Comparison of ENCODE assay signal across 9 mouse cellular contexts in genomic region chr6:97463898-97464524, GRCm38 (mm10).
DNase-seq lines count a peak whose midpoint lies in the region; ATAC-seq and TF ChIP-seq lines count a peak whose summit lies in the region.
"Had no signal": no experiment of that assay in that cellular context is flagged by ENCODE, and none has a peak within 500 bp of the region (broad histone marks: within the 10 kb centered on the region; RNA-seq: fewer than 3 reads in every experiment).

No protein-coding gene starts in this region.

- H3K27me3 ChIP-seq in embryonic facial prominence, embryonic 10.5 days (replicated peaks; ENCODE audit: low read depth, poor library complexity, severe bottlenecking) = no peaks in the 10 kb centered on the region
- no peaks in the 10 kb centered on the region for H3K27me3 ChIP-seq in limb, embryonic 14.5 days (ENCODE audit: control insufficient read depth, insufficient read depth, low read length)
- H3K27me3 ChIP-seq in splenic B cell, adult 2 months (ENCODE audit: control insufficient read depth, insufficient read depth, low read length, poor library complexity, severe bottlenecking) = no peaks in the 10 kb centered on the region

- ATAC-seq in limb, embryonic 14.5 days (ENCODE audit: low FRiP score, low read depth) = no peak

- DNase-seq in embryo, embryonic 10 days (ENCODE audit: low spot score) = peak; percentile 22
- DNase-seq in embryo, embryonic 9.5 days (ENCODE audit: extremely low spot score) = no peak
- peak; percentile 45 for DNase-seq in embryonic facial prominence, embryonic 10.5 days (ENCODE audit: low spot score)
- peak; percentile 72 for DNase-seq in heart, postnatal 25 days (ENCODE audit: low spot score)
- no peak for DNase-seq in limb, embryonic 14.5 days (ENCODE audit: low spot score)
- DNase-seq in splenic B cell, adult 2 months (ENCODE audit: low read depth, low spot score) = peak; percentile 51
- DNase-seq in layer of hippocampus, adult 8-10 months (ENCODE audit: low spot score in 2 of 2) = no peak
- no peak for DNase-seq in adrenal gland, postnatal 25 days

- H3K9me3 ChIP-seq in embryonic facial prominence, embryonic 10.5 days = no peaks in the 10 kb centered on the region
- no peaks in the 10 kb centered on the region for H3K9me3 ChIP-seq in limb, embryonic 14.5 days (ENCODE audit: control insufficient read depth, low read length)

- intact Hi-C loops in heart, postnatal 25 days (cut with DNase I) = loop anchor here (5.0 kb wide), 1 partner anchor 43 kb away; no protein-coding TSS in a partner anchor

- no peak for TF ChIP-seq POLR2A in limb, embryonic 14.5 days (IDR thresholded peaks at IDR 0.05; ENCODE audit: borderline replicate concordance, extremely low read depth, insufficient read depth, insufficient read length)

- H3K36me3 ChIP-seq in embryonic facial prominence, embryonic 10.5 days (replicated peaks) = no peaks in the 10 kb centered on the region
- no peaks in the 10 kb centered on the region for H3K36me3 ChIP-seq in limb, embryonic 14.5 days (ENCODE audit: control insufficient read depth, insufficient read depth, low read length)
- H3K36me3 ChIP-seq in splenic B cell, adult 2 months (ENCODE audit: control insufficient read depth, insufficient read depth, low read length, poor library complexity, severe bottlenecking) = no peaks in the 10 kb centered on the region

- H3K27ac ChIP-seq in embryonic facial prominence, embryonic 10.5 days (replicated peaks) = peak overlapping the region; percentile 62
- peak overlapping the region; percentile 58 for H3K27ac ChIP-seq in limb, embryonic 14.5 days (replicated peaks; ENCODE audit: low read depth, low read length)

- H3K4me1 ChIP-seq in embryonic facial prominence, embryonic 10.5 days = peaks cover 22% of the 10 kb centered on the region
- peaks cover 9% of the 10 kb centered on the region for H3K4me1 ChIP-seq in limb, embryonic 14.5 days (ENCODE audit: control insufficient read depth, insufficient read depth, low read length)

- 48% methylated on average over 17 of the region's 17 CpGs for WGBS in embryonic facial prominence, embryonic 10.5 days
- 32% methylated on average over 17 of the region's 17 CpGs for WGBS in limb, embryonic 14.5 days

- 0 out of 2 replicates have a peak overlapping the region, but pooled peaks have one; percentile 13 for H3K4me2 ChIP-seq in limb, embryonic 14.5 days (replicated peaks; ENCODE audit: low read depth, low read length, severe bottlenecking)

- 0 out of 2 replicates have a peak overlapping the region, but pooled peaks have one; percentile 5 for H3K4me3 ChIP-seq in embryonic facial prominence, embryonic 10.5 days
- H3K4me3 ChIP-seq in limb, embryonic 14.5 days (replicated peaks; ENCODE audit: low read length) = no peak overlapping the region
- H3K4me3 ChIP-seq: erythroblast, embryonic 14.5 days had no signal

- no peak overlapping the region for H3K9ac ChIP-seq in limb, embryonic 14.5 days (ENCODE audit: low read depth, low read length, severe bottlenecking)

Comparison
In these comparisons a context has a peak if more than half of its experiments do, and no peak if none do; other contexts are left out.
1. DNase-seq: peak in embryo, embryonic 10 days (single experiment), embryonic facial prominence, embryonic 10.5 days (single experiment), heart, postnatal 25 days (single experiment) and splenic B cell, adult 2 months (single experiment); none in embryo, embryonic 9.5 days (single experiment), limb, embryonic 14.5 days (single experiment), layer of hippocampus, adult 8-10 months (0 of 2) and adrenal gland, postnatal 25 days (single experiment).